Mouse (Mus musculus): ENCODE results near the gene Kmt2b. TPM values are rescaled to one million over a fixed set of nuclear protein-coding genes. Genes with fewer than 3 reads are reported as not detected.

Kmt2b gene
- total RNA-seq, 2 experiments from 2014 or later = 29.5 to 35.8 TPM

GRCm38 (mm10) chr7:30534633-30535577, 53.6 kb downstream of the Kmt2b start, which contains the start of gene Arhgap33:
Arhgap33 (minus strand) TSS chr7:30535060.
- DNase-seq = peak; percentile 97

GRCm38 (mm10) chr7:30533941-30534632, 54.4 kb downstream of the Kmt2b start:
- DNase-seq = no peak

GRCm38 (mm10) chr7:30532931-30533330, 55.6 kb downstream of the Kmt2b start:
- peak; percentile 70 for DNase-seq

GRCm38 (mm10) chr7:30531291-30531815, 57.2 kb downstream of the Kmt2b start:
- no peak for DNase-seq

GRCm38 (mm10) chr7:30526981-30527380, 61.5 kb downstream of the Kmt2b start:
- no peak for DNase-seq

GRCm38 (mm10) chr7:30526399-30526798, 62.1 kb downstream of the Kmt2b start:
- no peak for DNase-seq

- no peak for DNase-seq
These were observed 62.6 kb downstream of the Kmt2b start for GRCm38 (mm10) chr7:30525954-30526353.

- DNase-seq = no peak
These were observed 64.0 kb downstream of the Kmt2b start for GRCm38 (mm10) chr7:30524487-30524886.

- DNase-seq = no peak
These were observed 65.7 kb downstream of the Kmt2b start for GRCm38 (mm10) chr7:30522871-30523270.

- no peak for DNase-seq
These were observed 67.7 kb downstream of the Kmt2b start for GRCm38 (mm10) chr7:30520856-30521255.

- DNase-seq = no peak
These were observed 68.1 kb downstream of the Kmt2b start for GRCm38 (mm10) chr7:30520396-30520795.

Small RNAs within 50 kb of the gene (microRNA-seq; reads per million reads assigned to microRNA genes)
- gene Gm38670 = 2.1 to 2.2 reads per million in 2 experiments
- 0 to 0.20 reads per million in 2 experiments for gene Mir3569

Other genes with a start within 250 kb of the Kmt2b start
- gene Lrfn3, start 226.0 kb downstream of the Kmt2b start, total RNA-seq (2021) = 1 to 10 TPM; 1.4 to 2.2 TPM
- 10 to 100 TPM; 11.1 to 13.5 TPM for gene Tyrobp, start 175.0 kb downstream of the Kmt2b start, total RNA-seq (2021)
- gene Hcst, start 168.9 kb downstream of the Kmt2b start, total RNA-seq (2021) = under 1 TPM in 1 of 2 experiments, not detected in 1; 0.88 TPM
- gene Nfkbid, start 167.0 kb downstream of the Kmt2b start, total RNA-seq (2021) = 1 to 10 TPM in 1 of 2 experiments, under 1 TPM in 1; 0.43 to 1.3 TPM
- 1 to 10 TPM; 6.0 to 7.4 TPM for gene Aplp1, start 143.2 kb downstream of the Kmt2b start, total RNA-seq (2021)
- under 1 TPM in 1 of 2 experiments, not detected in 1; 0.34 TPM for gene Kirrel2, start 131.0 kb downstream of the Kmt2b start, total RNA-seq (2021)
- not detected for gene Nphs1, start 130.4 kb downstream of the Kmt2b start, total RNA-seq (2021)
- not detected for gene Prodh2, start 95.1 kb downstream of the Kmt2b start, total RNA-seq (2021)
- gene Arhgap33, start 53.7 kb downstream of the Kmt2b start, total RNA-seq (2021) = 10 to 100 TPM in 1 of 2 experiments, 1 to 10 TPM in 1; 7.3 to 12.8 TPM
- gene Hspb6, start 36.5 kb downstream of the Kmt2b start, total RNA-seq (2021) = 100 to 1,000 TPM; 279 to 308 TPM
- 1 to 10 TPM; 5.2 to 7.8 TPM for gene Proser3, start 36.4 kb downstream of the Kmt2b start, total RNA-seq (2021)
- gene Lin37, start 28.9 kb downstream of the Kmt2b start, total RNA-seq (2021) = 10 to 100 TPM; 14.8 to 17.1 TPM
- gene U2af1l4, start 25.4 kb downstream of the Kmt2b start, total RNA-seq (2021) = 10 to 100 TPM; 70.5 to 72.7 TPM
- gene Gm49396, start 25.4 kb downstream of the Kmt2b start, total RNA-seq (2021) = 1 to 10 TPM; 2.1 to 3.1 TPM
- gene Psenen, start 25.1 kb downstream of the Kmt2b start, total RNA-seq (2021) = 10 to 100 TPM; 80.0 to 83.8 TPM
- 1 to 10 TPM; 1.1 to 1.2 TPM for gene Igflr1, start 23.3 kb downstream of the Kmt2b start, total RNA-seq (2021)
- not detected for gene Zbtb32, start 10.2 kb upstream of the Kmt2b start, total RNA-seq (2021)
- under 1 TPM; 0.62 to 0.86 TPM for gene Upk1a, start 24.1 kb upstream of the Kmt2b start, total RNA-seq (2021)
- gene Cox6b1, start 37.4 kb upstream of the Kmt2b start, total RNA-seq (2021) = 1,000 to 10,000 TPM; 2,883 to 3,014 TPM
- gene Etv2, start 47.1 kb upstream of the Kmt2b start, total RNA-seq (2021) = not detected
- 10 to 100 TPM; 58.8 to 62.2 TPM for gene Rbm42, start 61.6 kb upstream of the Kmt2b start, total RNA-seq (2021)
- 10 to 100 TPM; 13.1 to 16.6 TPM for gene Haus5, start 76.3 kb upstream of the Kmt2b start, total RNA-seq (2021)
- not detected for gene Pmis2, start 82.9 kb upstream of the Kmt2b start, total RNA-seq (2021)
- gene 2200002J24Rik, start 110.2 kb upstream of the Kmt2b start, total RNA-seq (2021) = not detected
- under 1 TPM; 0.14 to 0.74 TPM for gene Atp4a, start 123.5 kb upstream of the Kmt2b start, total RNA-seq (2021)
- 100 to 1,000 TPM; 208 to 221 TPM for gene Tmem147, start 140.8 kb upstream of the Kmt2b start, total RNA-seq (2021)
- not detected for gene Gapdhs, start 155.0 kb upstream of the Kmt2b start, total RNA-seq (2021)
- gene Sbsn, start 162.7 kb upstream of the Kmt2b start, total RNA-seq (2021) = 1 to 10 TPM; 4.8 to 5.1 TPM
- 1 to 10 TPM; 4.6 to 5.7 TPM for gene Dmkn, start 175.0 kb upstream of the Kmt2b start, total RNA-seq (2021)
- not detected for gene Krtdap, start 199.2 kb upstream of the Kmt2b start, total RNA-seq (2021)
- gene Ffar2, start 235.0 kb upstream of the Kmt2b start, total RNA-seq (2021) = not detected